Mouse (Mus musculus) forelimb bud, embryonic 11.5 days (tissue): ENCODE measurements around the gene Cpeb3.
A peak's percentile ranks its signal among the peaks of the same experiment; 100 is the strongest.
"Not testable (repeated sequence)": the region's sequence is repeated elsewhere in the genome, so short reads cannot be mapped to it uniquely, and the experiment has no call there.

Experiments
- DNase-seq: peaks from one replicate; pipeline ENCODE4 v3.0.0-alpha.2; 2012; ENCODE audit warnings: low read depth, low spot score

The Cpeb3 gene

GRCm38 (mm10) chr19:37208176-37208755 lies at the start of gene Cpeb3:
Cpeb3 (minus strand) TSS chr19:37208601.
- DNase-seq = peak; percentile 68

- no peak for DNase-seq
Measured at GRCm38 (mm10) chr19:37255321-37255720, 46.9 kb upstream of the Cpeb3 start.

- DNase-seq = no peak
Measured at GRCm38 (mm10) chr19:37252104-37252503, 43.7 kb upstream of the Cpeb3 start.

- no peak for DNase-seq
Measured at GRCm38 (mm10) chr19:37248199-37248598, 39.8 kb upstream of the Cpeb3 start.

GRCm38 (mm10) chr19:37246859-37247258 lies 38.5 kb upstream of the Cpeb3 start:
- no peak for DNase-seq

GRCm38 (mm10) chr19:37242707-37243106 lies 34.3 kb upstream of the Cpeb3 start:
- DNase-seq = no peak

GRCm38 (mm10) chr19:37241201-37241600 lies 32.8 kb upstream of the Cpeb3 start:
- no peak for DNase-seq

- DNase-seq = peak; percentile 83
Measured at GRCm38 (mm10) chr19:37239096-37239495, 30.7 kb upstream of the Cpeb3 start.

- no peak for DNase-seq
Measured at GRCm38 (mm10) chr19:37238651-37239050, 30.2 kb upstream of the Cpeb3 start.

GRCm38 (mm10) chr19:37237712-37238437 lies 29.5 kb upstream of the Cpeb3 start:
- DNase-seq = no peak

GRCm38 (mm10) chr19:37237306-37237705 lies 28.9 kb upstream of the Cpeb3 start:
- DNase-seq = no peak

GRCm38 (mm10) chr19:37235818-37236217 lies 27.4 kb upstream of the Cpeb3 start:
- DNase-seq = no peak

- peak; percentile 34 for DNase-seq
Measured at GRCm38 (mm10) chr19:37233561-37234539, 25.4 kb upstream of the Cpeb3 start.

- not testable (repeated sequence) for DNase-seq
Measured at GRCm38 (mm10) chr19:37232598-37232997, 24.2 kb upstream of the Cpeb3 start.

- DNase-seq = no peak
Measured at GRCm38 (mm10) chr19:37225197-37225862, 16.9 kb upstream of the Cpeb3 start.

- no peak for DNase-seq
Measured at GRCm38 (mm10) chr19:37214711-37215110, 6.3 kb upstream of the Cpeb3 start.

- DNase-seq = no peak
Measured at GRCm38 (mm10) chr19:37211416-37211815, 3.0 kb upstream of the Cpeb3 start.

- no peak for DNase-seq
Measured at GRCm38 (mm10) chr19:37210457-37210856, 2.1 kb upstream of the Cpeb3 start.

GRCm38 (mm10) chr19:37209467-37210128 lies 1.2 kb upstream of the Cpeb3 start:
- DNase-seq = no peak

- no peak for DNase-seq
Measured at GRCm38 (mm10) chr19:37208986-37209385, 585 bp upstream of the Cpeb3 start.
